Mouse (Mus musculus): ENCODE data around the gene Snx33. TPM values are rescaled to one million over a fixed set of nuclear protein-coding genes. Genes with fewer than 3 reads are reported as not detected.

The Snx33 gene
- polyA plus RNA-seq, 1 experiment from 2014 or later, result 8.5 TPM

- ATAC-seq (replicated peaks; ENCODE audit: low FRiP score, low read depth) (no peak), DNase-seq (ENCODE audit: low spot score) (no peak)
- peak overlapping the region; percentile 59 for H3K4me3 ChIP-seq (replicated peaks; ENCODE audit: low read depth, low read length)
- H3K36me3 ChIP-seq (ENCODE audit: insufficient read depth, low read length), result peaks cover 2% of the 10 kb centered on the region; the same call in 1 of the 2 replicates
- peaks cover 42% of the 10 kb centered on the region for H3K4me1 ChIP-seq (replicated peaks; ENCODE audit: insufficient read depth, low read length)
- H3K4me2 ChIP-seq (ENCODE audit: low read length), result peak overlapping the region; percentile 94
- no peaks in the 10 kb centered on the region for H3K9me3 ChIP-seq (replicated peaks; ENCODE audit: low read length)
- WGBS, result 85% methylated on average over 10 of the region's 10 CpGs
- H3K27me3 ChIP-seq (ENCODE audit: insufficient read depth, low read length), result no peaks in the 10 kb centered on the region
- H3K27ac ChIP-seq, result peak overlapping the region; percentile 95; the same call in 1 of the 2 replicates
- peak overlapping the region; percentile 79; the same call in 1 of the 2 replicates for H3K9ac ChIP-seq (ENCODE audit: low read depth, low read length)
- no peak for TF ChIP-seq CTCF (IDR thresholded peaks at IDR 0.05; ENCODE audit: low read depth)
Observed at GRCm38 (mm10) chr9:56926387-56926786, 1.8 kb downstream of the Snx33 start.

- ATAC-seq (replicated peaks; ENCODE audit: low FRiP score, low read depth), result no peak
- no peak for TF ChIP-seq CTCF (IDR thresholded peaks at IDR 0.05; ENCODE audit: low read depth)
Observed at GRCm38 (mm10) chr9:56926025-56926360, 2.2 kb downstream of the Snx33 start.

DNA sequence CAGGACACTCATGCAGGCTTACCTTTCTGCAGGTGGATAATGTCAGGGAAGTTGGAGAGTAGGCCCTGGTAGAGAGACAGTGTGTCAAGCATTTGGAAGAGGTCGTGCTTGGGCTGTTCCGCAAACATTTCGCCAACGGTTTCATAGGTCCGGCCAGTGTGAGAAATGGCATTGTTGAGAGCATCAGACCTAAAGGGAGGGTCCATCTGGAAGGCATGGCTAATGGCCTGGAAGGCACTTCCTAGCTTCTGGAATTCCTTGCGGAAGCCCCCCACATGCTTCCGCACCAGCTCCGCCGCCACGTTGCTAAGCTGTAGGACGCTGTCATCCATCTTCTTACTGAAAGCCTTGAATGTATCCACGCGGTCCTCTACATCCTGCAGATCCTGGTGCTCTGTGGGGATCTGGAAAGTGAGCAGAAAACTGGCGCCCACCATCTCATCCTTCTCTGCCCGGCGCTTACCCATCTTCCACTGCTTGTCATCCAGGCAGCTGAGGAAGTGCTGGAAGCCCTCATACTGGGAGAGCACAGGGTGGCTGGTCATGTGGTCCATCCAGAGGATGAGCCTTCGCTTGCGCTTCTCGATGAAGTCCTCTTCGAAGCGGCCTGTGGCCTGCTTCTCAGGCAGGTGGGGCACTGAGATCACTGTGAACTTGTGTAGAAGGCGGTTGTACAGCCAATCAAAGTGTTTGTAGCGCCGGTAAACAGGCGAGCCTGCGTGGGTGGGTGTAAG lies 2.7 kb downstream of the Snx33 start:
- peak; percentile 10 for DNase-seq (ENCODE audit: low spot score)
- H3K4me1 ChIP-seq (replicated peaks; ENCODE audit: insufficient read depth, low read length), result peaks cover 42% of the 10 kb centered on the region
- no peak for ATAC-seq (replicated peaks; ENCODE audit: low FRiP score, low read depth)
- H3K27ac ChIP-seq, result no peak overlapping the region
- H3K4me2 ChIP-seq (ENCODE audit: low read length), result peak overlapping the region; percentile 94
- no peaks in the 10 kb centered on the region for H3K9me3 ChIP-seq (replicated peaks; ENCODE audit: low read length)
- peak overlapping the region; percentile 54; the same call in 1 of the 2 replicates for H3K9ac ChIP-seq (ENCODE audit: low read depth, low read length)
- peaks cover 7% of the 10 kb centered on the region; the same call in 1 of the 2 replicates for H3K36me3 ChIP-seq (ENCODE audit: insufficient read depth, low read length)
- H3K4me3 ChIP-seq (replicated peaks; ENCODE audit: low read depth, low read length), result peak overlapping the region; percentile 27
- WGBS, result 76% methylated on average over 26 of the region's 26 CpGs
- H3K27me3 ChIP-seq (ENCODE audit: insufficient read depth, low read length), result no peaks in the 10 kb centered on the region
- no peak for TF ChIP-seq CTCF (IDR thresholded peaks at IDR 0.05; ENCODE audit: low read depth)

More at GRCm38 (mm10) chr9:56926025-56926360, 2.2 kb downstream of the Snx33 start:
- no peaks in the 10 kb centered on the region for H3K9me3 ChIP-seq (replicated peaks; ENCODE audit: low read length)
- no peak overlapping the region for H3K27ac ChIP-seq
- peak overlapping the region; percentile 94 for H3K4me2 ChIP-seq (ENCODE audit: low read length)
- no peaks in the 10 kb centered on the region for H3K27me3 ChIP-seq (ENCODE audit: insufficient read depth, low read length)
- DNase-seq (ENCODE audit: low spot score), result no peak
- H3K4me3 ChIP-seq (replicated peaks; ENCODE audit: low read depth, low read length), result peak overlapping the region; percentile 6; the same call in 1 of the 2 replicates
- peaks cover 6% of the 10 kb centered on the region; the same call in 1 of the 2 replicates for H3K36me3 ChIP-seq (ENCODE audit: insufficient read depth, low read length)
- peaks cover 42% of the 10 kb centered on the region for H3K4me1 ChIP-seq (replicated peaks; ENCODE audit: insufficient read depth, low read length)
- 0 out of 2 replicates have a peak overlapping the region, but pooled peaks have one; percentile 79 for H3K9ac ChIP-seq (ENCODE audit: low read depth, low read length)
- 97% methylated on average over 10 of the region's 10 CpGs for WGBS

- Histone ChIP-seq H3K27ac (peak overlapping the region; percentile 54), H3K4me2 (ENCODE audit: low read length) (peak overlapping the region; percentile 94), H3K9ac (ENCODE audit: low read depth, low read length) (peak overlapping the region; percentile 54), H3K36me3 (ENCODE audit: insufficient read depth, low read length) (peaks cover 7% of the 10 kb centered on the region; the same call in 1 of the 2 replicates), H3K27me3 (ENCODE audit: insufficient read depth, low read length) (no peaks in the 10 kb centered on the region), H3K4me3 (replicated peaks; ENCODE audit: low read depth, low read length) (peak overlapping the region; percentile 27), H3K4me1 (replicated peaks; ENCODE audit: insufficient read depth, low read length) (peaks cover 42% of the 10 kb centered on the region), H3K9me3 (replicated peaks; ENCODE audit: low read length) (no peaks in the 10 kb centered on the region)
- 16% methylated on average over 7 of the region's 7 CpGs for WGBS
- ATAC-seq (replicated peaks; ENCODE audit: low FRiP score, low read depth) (peak; percentile 71; the same call in 1 of the 2 replicates), DNase-seq (ENCODE audit: low spot score) (peak; percentile 86)
- TF ChIP-seq CTCF (IDR thresholded peaks at IDR 0.05; ENCODE audit: low read depth), result no peak; the same call in 1 of the 2 replicates
Observed at GRCm38 (mm10) chr9:56924651-56925027, 3.5 kb downstream of the Snx33 start.

- Histone ChIP-seq H3K27me3 (ENCODE audit: insufficient read depth, low read length) (no peaks in the 10 kb centered on the region), H3K36me3 (ENCODE audit: insufficient read depth, low read length) (peaks cover 7% of the 10 kb centered on the region; the same call in 1 of the 2 replicates), H3K9me3 (replicated peaks; ENCODE audit: low read length) (no peaks in the 10 kb centered on the region), H3K4me3 (replicated peaks; ENCODE audit: low read depth, low read length) (peak overlapping the region; percentile 27), H3K27ac (peak overlapping the region; percentile 54), H3K9ac (ENCODE audit: low read depth, low read length) (peak overlapping the region; percentile 54), H3K4me1 (replicated peaks; ENCODE audit: insufficient read depth, low read length) (peaks cover 42% of the 10 kb centered on the region), H3K4me2 (ENCODE audit: low read length) (peak overlapping the region; percentile 94)
- WGBS, result 34% methylated on average over 8 of the region's 8 CpGs
- ATAC-seq (replicated peaks; ENCODE audit: low FRiP score, low read depth) (no peak), DNase-seq (ENCODE audit: low spot score) (no peak)
- TF ChIP-seq CTCF (IDR thresholded peaks at IDR 0.05; ENCODE audit: low read depth), result no peak
Observed at GRCm38 (mm10) chr9:56923841-56924650, 4.1 kb downstream of the Snx33 start.

GRCm38 (mm10) chr9:56922746-56923145 lies 5.4 kb downstream of the Snx33 start:
- H3K4me1 ChIP-seq (replicated peaks; ENCODE audit: insufficient read depth, low read length), result peaks cover 36% of the 10 kb centered on the region
- peaks cover 13% of the 10 kb centered on the region for H3K36me3 ChIP-seq (ENCODE audit: insufficient read depth, low read length)
- H3K27ac ChIP-seq, result no peak overlapping the region
- no peaks in the 10 kb centered on the region for H3K27me3 ChIP-seq (ENCODE audit: insufficient read depth, low read length)
- no peak for TF ChIP-seq CTCF (IDR thresholded peaks at IDR 0.05; ENCODE audit: low read depth)
- H3K9ac ChIP-seq (ENCODE audit: low read depth, low read length), result peak overlapping the region; percentile 54; the same call in 1 of the 2 replicates
- DNase-seq (ENCODE audit: low spot score) (no peak), ATAC-seq (replicated peaks; ENCODE audit: low FRiP score, low read depth) (no peak)
- WGBS, result 95% methylated on average over 4 of the region's 4 CpGs
- H3K4me3 ChIP-seq (replicated peaks; ENCODE audit: low read depth, low read length), result no peak overlapping the region
- no peaks in the 10 kb centered on the region for H3K9me3 ChIP-seq (replicated peaks; ENCODE audit: low read length)
- H3K4me2 ChIP-seq (ENCODE audit: low read length), result peak overlapping the region; percentile 94

All from kidney, postnatal 0 days (tissue).